Mouse (Mus musculus) cortical plate, adult 2 months (tissue): Measurements from ENCODE around the gene Lefty2.

Experiments used
- CTCF ChIP-seq: fragments of 200-500 bp; IDR thresholded peaks from 2 replicates; pipeline ENCODE4 v1.5.1; 2011; ENCODE audit warnings: mild to moderate bottlenecking, control low read depth, low read length; ENCODE audit not compliant: insufficient read depth; ENCODE audit errors: extremely low read depth
- POLR2A ChIP-seq: fragments of 200-500 bp; IDR thresholded peaks from 2 replicates; pipeline ENCODE4 v1.6.1; 2011; ENCODE audit warnings: mild to moderate bottlenecking, low read length, control low read depth; ENCODE audit not compliant: insufficient read depth; ENCODE audit errors: extremely low read depth

DNA sequence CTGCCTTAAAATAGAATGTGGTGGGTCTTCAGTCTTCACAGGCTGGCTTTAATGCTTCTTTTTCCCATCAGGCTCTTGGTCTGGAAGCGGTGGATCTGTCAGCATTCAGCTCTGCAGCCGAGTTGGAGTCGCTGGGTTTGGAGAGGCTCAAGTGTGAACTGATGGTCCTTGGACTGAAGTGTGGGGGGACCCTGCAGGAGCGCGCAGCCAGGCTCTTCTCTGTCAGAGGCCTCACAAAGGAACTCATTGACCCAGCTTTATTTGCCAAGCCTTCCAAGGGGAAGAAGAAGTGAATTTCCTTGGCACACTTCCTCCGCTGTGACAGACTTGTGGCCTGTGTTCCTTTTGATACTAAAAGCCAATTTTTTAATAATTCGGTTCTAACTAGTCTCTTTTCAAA, 26.9 kb upstream of the Lefty2 start:
- TF ChIP-seq CTCF: no peak
- no peak for TF ChIP-seq POLR2A
